19 mouse cellular contexts compared by ENCODE assay signal in the genomic region with DNA sequence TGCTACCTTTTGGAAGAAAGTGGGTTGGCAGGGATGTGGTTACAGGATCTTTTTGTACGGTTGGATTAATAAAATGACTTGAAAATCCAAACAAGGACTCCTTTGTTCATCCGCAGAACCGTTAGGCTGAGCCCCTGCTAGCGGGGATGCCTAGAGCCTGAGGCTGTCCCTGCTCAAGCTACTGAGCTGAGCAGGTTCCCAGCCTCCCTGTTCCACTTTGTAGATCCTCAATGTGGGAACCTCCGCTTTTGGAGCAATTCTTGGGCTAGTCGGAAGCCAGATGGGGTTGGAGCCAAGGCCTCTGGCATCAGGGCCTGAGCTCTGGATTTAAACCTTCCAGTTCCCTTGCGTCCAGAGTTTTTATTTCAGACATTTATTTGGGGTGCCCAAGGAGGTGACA. TPM values are rescaled to one million over a fixed set of nuclear protein-coding genes. Genes with fewer than 3 reads are reported as not detected.
DNase-seq lines count a peak whose midpoint lies in the region; ATAC-seq lines count a peak whose summit lies in the region.
"Had no signal": no experiment of that assay in that cellular context is flagged by ENCODE, and none has a peak within 500 bp of the region (broad histone marks: within the 10 kb centered on the region; RNA-seq: fewer than 3 reads in every experiment).

No protein-coding gene starts in this region.

- H3K9me3 ChIP-seq in heart, embryonic 11.5 days (replicated peaks; ENCODE audit: control insufficient read depth, low read length): no peaks in the 10 kb centered on the region
- H3K9me3 ChIP-seq in forebrain, embryonic 14.5 days (replicated peaks; ENCODE audit: control insufficient read depth, low read length): no peaks in the 10 kb centered on the region
- H3K9me3 ChIP-seq: heart, embryonic 10.5 days; liver, embryonic 13.5 days had no signal

- no peak overlapping the region for H3K27ac ChIP-seq in heart, embryonic 11.5 days (ENCODE audit: low read depth, low read length)
- H3K27ac ChIP-seq in forebrain, embryonic 14.5 days (ENCODE audit: low read depth, low read length): no peak overlapping the region
- H3K27ac ChIP-seq: heart, embryonic 10.5 days; liver, embryonic 13.5 days had no signal

- ATAC-seq in heart, embryonic 11.5 days (replicated peaks; ENCODE audit: insufficient number of reproducible peaks, low FRiP score, low TSS enrichment): no peak
- ATAC-seq in forebrain, embryonic 14.5 days: no peak
- no peak for ATAC-seq in megakaryocyte, adult 5-6 weeks (ENCODE audit: poor library complexity, severe bottlenecking)
- ATAC-seq: inflammation-experienced regulatory T-cells, adult 6 months; lung, postnatal 0 days had no signal

- 81% methylated on average over 7 of the region's 7 CpGs for WGBS in heart, embryonic 11.5 days (ENCODE audit: insufficient replicate concordance)
- WGBS in forebrain, embryonic 14.5 days: 40% methylated on average over 7 of the region's 7 CpGs

- H3K4me2 ChIP-seq in heart, embryonic 11.5 days: no peak overlapping the region
- no peak overlapping the region for H3K4me2 ChIP-seq in forebrain, embryonic 14.5 days (ENCODE audit: low read length)
- H3K4me2 ChIP-seq: liver, embryonic 13.5 days had no signal

- DNase-seq in heart, adult 11 months: peak; percentile 89
- DNase-seq in retina, postnatal 1 day: peak; percentile 58
- DNase-seq in retina, embryonic 14.5 days (ENCODE audit: low spot score): no peak
- DNase-seq in forebrain, embryonic 14.5 days (ENCODE audit: low spot score): peak; percentile 19
- no peak for DNase-seq in testis, postnatal 14 days (ENCODE audit: low spot score)
- no peak for DNase-seq in cerebellum, adult 9-10 months
- DNase-seq: adrenal gland, postnatal 10 days; B cell, adult 2 months; embryo, embryonic 11 days; gastrocnemius, postnatal 14 days; heart, postnatal 36 days; liver, embryonic 13.5 days; right cerebral cortex, postnatal 14 days; thymus, adult 2 months had no signal

- no peaks in the 10 kb centered on the region for H3K27me3 ChIP-seq in heart, embryonic 11.5 days (ENCODE audit: control insufficient read depth, insufficient read depth, low read length)
- H3K27me3 ChIP-seq in forebrain, embryonic 14.5 days (replicated peaks; ENCODE audit: control insufficient read depth, insufficient read depth, low read length): no peaks in the 10 kb centered on the region
- H3K27me3 ChIP-seq: liver, embryonic 13.5 days had no signal

- H3K4me3 ChIP-seq in heart, embryonic 11.5 days (ENCODE audit: low read depth, low read length): no peak overlapping the region
- H3K4me3 ChIP-seq in forebrain, embryonic 14.5 days (ENCODE audit: low read depth, low read length): no peak overlapping the region
- H3K4me3 ChIP-seq: heart, embryonic 10.5 days; liver, embryonic 13.5 days had no signal

- peaks cover 13% of the 10 kb centered on the region for H3K36me3 ChIP-seq in heart, embryonic 11.5 days (ENCODE audit: control insufficient read depth, insufficient read depth, low read length)
- H3K36me3 ChIP-seq in forebrain, embryonic 14.5 days (ENCODE audit: control insufficient read depth, insufficient read depth, low read length): peaks cover 34% of the 10 kb centered on the region

- peaks cover 21% of the 10 kb centered on the region for H3K4me1 ChIP-seq in heart, embryonic 11.5 days (ENCODE audit: control insufficient read depth, insufficient read depth, low read length)
- H3K4me1 ChIP-seq in forebrain, embryonic 14.5 days (ENCODE audit: control insufficient read depth, insufficient read depth, low read length): peaks cover 13% of the 10 kb centered on the region

- no peak overlapping the region for H3K9ac ChIP-seq in heart, embryonic 11.5 days (ENCODE audit: low read depth, low read length)
- H3K9ac ChIP-seq in forebrain, embryonic 14.5 days (ENCODE audit: low read length): no peak overlapping the region
- H3K9ac ChIP-seq: liver, embryonic 13.5 days had no signal

RNA-seq across cellular contexts. Expression of a gene that starts 1.5 kb away (rescaled TPM):
- polyA plus RNA-seq in heart, embryonic 11.5 days (2014; fragmentation: Nextera tagmentation; extraction: Ambion mirVana): 28.6 and 35.9 TPM in 2 replicates
- polyA plus RNA-seq in forebrain, embryonic 14.5 days (2014; fragmentation: Nextera tagmentation; extraction: Ambion mirVana): 7.7 and 8.3 TPM in 2 replicates
- total RNA-seq in megakaryocyte, adult 5-6 weeks (2015): 15.5 and 19.9 TPM in 2 replicates
- total RNA-seq in megakaryocyte, adult 5-6 weeks (2017): 33.1 and 39.6 TPM in 2 replicates

RNA-seq across cellular contexts. Expression of a gene that starts 5.0 kb away (rescaled TPM):
- 31.1 and 33.7 TPM in 2 replicates for polyA plus RNA-seq in heart, embryonic 11.5 days (2014; fragmentation: Nextera tagmentation; extraction: Ambion mirVana)
- polyA plus RNA-seq in forebrain, embryonic 14.5 days (2014; fragmentation: Nextera tagmentation; extraction: Ambion mirVana): 35.2 and 41.1 TPM in 2 replicates
- 23.2 and 28.2 TPM in 2 replicates for total RNA-seq in megakaryocyte, adult 5-6 weeks (2015)
- 11.2 and 18.2 TPM in 2 replicates for total RNA-seq in megakaryocyte, adult 5-6 weeks (2017)

RNA-seq across cellular contexts. Expression of a gene that starts 16.8 kb away (rescaled TPM):
- polyA plus RNA-seq in heart, embryonic 11.5 days (2014; fragmentation: Nextera tagmentation; extraction: Ambion mirVana): 42.3 and 51.5 TPM in 2 replicates
- 9.9 and 11.8 TPM in 2 replicates for polyA plus RNA-seq in forebrain, embryonic 14.5 days (2014; fragmentation: Nextera tagmentation; extraction: Ambion mirVana)
- total RNA-seq in megakaryocyte, adult 5-6 weeks (2015): 42.9 and 51.6 TPM in 2 replicates
- total RNA-seq in megakaryocyte, adult 5-6 weeks (2017): 52.4 and 55.1 TPM in 2 replicates

RNA-seq across cellular contexts. Expression of a gene that starts 16.9 kb away (rescaled TPM):
- 399 and 411 TPM in 2 replicates for polyA plus RNA-seq in heart, embryonic 11.5 days (2014; fragmentation: Nextera tagmentation; extraction: Ambion mirVana)
- polyA plus RNA-seq in forebrain, embryonic 14.5 days (2014; fragmentation: Nextera tagmentation; extraction: Ambion mirVana): 200 and 269 TPM in 2 replicates
- 157 and 174 TPM in 2 replicates for total RNA-seq in megakaryocyte, adult 5-6 weeks (2015)
- 126 and 134 TPM in 2 replicates for total RNA-seq in megakaryocyte, adult 5-6 weeks (2017)

RNA-seq across cellular contexts. Expression of a gene that starts 19.3 kb away (rescaled TPM):
- 50.4 and 57.2 TPM in 2 replicates for polyA plus RNA-seq in heart, embryonic 11.5 days (2014; fragmentation: Nextera tagmentation; extraction: Ambion mirVana)
- 84.4 and 90.2 TPM in 2 replicates for polyA plus RNA-seq in forebrain, embryonic 14.5 days (2014; fragmentation: Nextera tagmentation; extraction: Ambion mirVana)
- total RNA-seq in megakaryocyte, adult 5-6 weeks (2015): 13.7 and 14.2 TPM in 2 replicates
- total RNA-seq in megakaryocyte, adult 5-6 weeks (2017): 16.2 and 22.4 TPM in 2 replicates

Comparison
In these comparisons a context has a peak if more than half of its experiments do, and no peak if none do; other contexts are left out.
1. DNase-seq: peak in heart, adult 11 months (single experiment), retina, postnatal 1 day (single experiment) and forebrain, embryonic 14.5 days (single experiment); none in retina, embryonic 14.5 days (single experiment), testis, postnatal 14 days (single experiment) and cerebellum, adult 9-10 months (single experiment).